Mouse (Mus musculus) urinary bladder, postnatal 4 days (tissue): Measurements from ENCODE around the gene Prkacb.
"Not testable (repeated sequence)": the region's sequence is repeated elsewhere in the genome, so short reads cannot be mapped to it uniquely, and the experiment has no call there.

Experiments used
- DNase-seq, 2 experiments: peaks; one replicate each; pipeline ENCODE4 v3.0.0; 2021 to 2022; ENCODE audit warnings: low spot score in 2 of 2

Prkacb gene

DNA sequence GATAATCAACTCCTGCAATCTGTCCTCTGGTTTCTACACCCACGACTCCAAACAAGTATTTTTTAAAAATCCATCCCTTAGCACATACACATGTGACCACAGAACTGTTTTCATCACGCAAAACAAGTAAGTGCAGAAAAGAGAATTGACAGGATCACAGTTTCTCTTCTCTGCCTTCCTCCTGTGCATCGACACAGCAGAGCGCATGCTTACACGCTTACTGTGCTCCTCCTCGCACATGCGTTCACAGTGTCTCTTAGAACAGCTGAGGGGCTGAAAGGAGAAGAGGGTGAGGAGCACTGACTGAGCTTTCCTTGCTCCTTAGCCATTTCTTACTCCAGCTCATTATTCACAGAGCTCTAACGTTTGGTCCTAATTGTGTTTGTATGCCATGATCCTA, 33.9 kb downstream of the Prkacb start:
- DNase-seq, result no peak

DNA sequence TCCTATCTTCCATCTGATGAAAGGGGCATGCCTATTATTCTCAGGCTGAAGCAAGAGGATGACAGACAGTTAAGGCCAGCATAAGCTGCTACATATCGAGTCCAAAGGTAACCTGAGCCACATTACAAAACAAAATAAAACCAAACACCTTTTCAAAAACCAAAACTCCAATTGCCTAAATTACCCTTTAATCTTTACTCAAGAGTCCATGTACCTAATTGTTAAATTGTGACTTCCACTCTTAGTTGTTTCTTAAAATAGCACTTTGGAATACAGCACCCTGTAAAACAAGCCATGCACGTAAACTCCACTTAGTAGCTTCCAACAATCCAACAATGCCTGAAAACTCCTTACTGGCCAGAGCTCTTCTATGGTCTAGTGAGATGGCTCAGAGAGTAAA, 34.3 kb downstream of the Prkacb start:
- DNase-seq, result no peak

DNA sequence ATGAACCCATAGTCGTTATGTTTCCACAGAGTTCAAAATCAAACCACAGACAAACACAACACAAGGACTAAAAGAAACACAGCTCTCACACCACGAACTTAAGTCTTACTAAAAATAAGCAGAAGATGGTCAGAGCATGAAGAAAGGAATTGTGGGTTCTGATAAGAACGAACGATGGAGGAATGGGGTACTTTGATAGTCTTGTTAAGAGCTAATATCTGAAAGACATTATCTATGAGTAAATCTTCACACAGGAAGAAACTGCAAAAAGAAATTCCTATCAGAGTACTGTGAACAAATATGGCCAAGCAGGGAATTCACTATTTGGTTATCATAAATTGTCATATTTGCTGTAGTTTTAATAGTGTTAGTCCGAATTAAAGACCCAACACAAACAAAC, 36.1 kb downstream of the Prkacb start:
- DNase-seq, result no peak

DNA sequence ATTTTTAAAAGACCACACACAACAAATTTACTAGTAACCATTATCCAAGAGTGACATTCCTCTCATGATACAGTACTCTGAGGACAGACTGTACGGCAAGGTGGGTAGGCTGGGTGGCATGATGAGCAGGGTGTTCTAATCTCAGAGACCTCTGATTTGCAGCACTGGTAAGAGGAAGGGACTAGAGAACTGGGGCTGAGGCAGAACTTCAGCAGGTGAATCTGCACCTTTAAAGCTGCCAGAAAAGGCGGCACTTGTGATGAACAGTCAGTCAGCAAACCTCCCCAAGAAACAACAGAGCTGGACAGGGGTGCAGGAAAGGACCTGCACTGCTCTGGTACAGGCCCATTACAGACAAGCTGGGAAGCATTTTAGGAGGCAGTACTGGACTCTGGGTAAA, 41.9 kb downstream of the Prkacb start:
- DNase-seq, result no peak

- no peak for DNase-seq
These were observed 42.7 kb downstream of the Prkacb start for GRCm38 (mm10) chr3:146769940-146770659.

DNA sequence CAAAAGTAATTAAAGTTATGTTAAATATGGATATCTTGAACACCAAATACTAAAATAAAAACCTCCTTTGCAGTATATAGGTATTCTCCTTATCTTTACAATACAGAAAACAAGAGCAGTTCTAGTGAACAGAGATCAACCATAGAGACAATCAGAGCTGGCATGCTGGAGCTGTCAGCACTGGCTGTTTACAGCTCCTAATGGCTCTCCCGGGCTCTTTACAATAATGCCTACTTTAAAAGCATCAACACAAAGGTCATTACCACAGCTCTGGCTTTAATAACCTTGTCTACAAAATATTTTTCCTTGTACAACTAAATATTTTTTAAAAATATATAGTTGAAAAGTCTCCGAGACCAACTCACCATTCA, 43.2 kb downstream of the Prkacb start:
- no peak for DNase-seq

DNA sequence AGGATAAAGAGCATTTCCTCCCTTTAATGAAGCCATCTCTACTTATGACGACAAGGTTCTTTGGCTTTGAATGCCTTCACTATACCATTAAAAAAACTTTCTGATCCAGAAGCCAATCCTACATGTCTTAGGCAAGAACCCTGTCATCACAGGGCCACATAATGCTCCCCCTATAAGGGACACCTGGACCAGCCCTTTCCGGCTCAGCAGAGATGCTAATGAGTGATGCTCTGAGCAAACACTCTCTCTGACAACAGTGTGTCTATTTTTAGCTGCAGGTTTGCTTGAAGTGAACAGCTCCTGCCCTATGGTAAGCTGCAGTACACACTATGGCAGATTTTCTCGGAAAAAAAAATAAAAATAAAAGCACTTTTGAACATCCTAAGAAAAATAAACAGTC, 43.9 kb downstream of the Prkacb start:
- no peak for DNase-seq

GRCm38 (mm10) chr3:146768360-146768759, 44.4 kb downstream of the Prkacb start:
- no peak for DNase-seq

- DNase-seq, result no peak
These were observed 46.0 kb downstream of the Prkacb start for GRCm38 (mm10) chr3:146766701-146767181.

DNA sequence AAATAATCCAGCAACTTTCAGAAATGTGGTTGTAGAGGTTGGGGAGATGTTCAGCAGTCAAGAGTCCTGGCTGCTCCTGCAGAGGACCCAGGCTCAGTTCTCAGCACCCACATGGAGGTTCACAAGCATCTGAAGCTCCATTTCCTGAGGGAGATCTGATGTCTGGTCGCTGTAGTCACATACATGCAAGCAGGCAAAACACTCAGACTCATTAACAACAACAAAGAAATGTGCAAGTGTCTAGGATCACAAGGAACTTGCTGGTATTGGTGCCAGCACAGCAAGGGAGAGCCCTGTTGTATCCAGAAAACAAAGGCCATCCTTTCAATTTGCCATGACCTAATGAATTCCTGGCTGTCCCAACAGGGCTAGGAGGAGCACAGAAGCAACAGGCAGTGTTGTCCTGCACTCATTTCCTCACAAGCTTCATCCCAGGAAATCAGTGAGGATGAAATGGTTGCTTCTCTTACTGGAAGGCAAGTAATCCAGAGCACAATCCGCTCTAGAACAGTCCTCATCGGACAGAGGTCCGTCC, 46.7 kb downstream of the Prkacb start:
- DNase-seq, result no peak

DNA sequence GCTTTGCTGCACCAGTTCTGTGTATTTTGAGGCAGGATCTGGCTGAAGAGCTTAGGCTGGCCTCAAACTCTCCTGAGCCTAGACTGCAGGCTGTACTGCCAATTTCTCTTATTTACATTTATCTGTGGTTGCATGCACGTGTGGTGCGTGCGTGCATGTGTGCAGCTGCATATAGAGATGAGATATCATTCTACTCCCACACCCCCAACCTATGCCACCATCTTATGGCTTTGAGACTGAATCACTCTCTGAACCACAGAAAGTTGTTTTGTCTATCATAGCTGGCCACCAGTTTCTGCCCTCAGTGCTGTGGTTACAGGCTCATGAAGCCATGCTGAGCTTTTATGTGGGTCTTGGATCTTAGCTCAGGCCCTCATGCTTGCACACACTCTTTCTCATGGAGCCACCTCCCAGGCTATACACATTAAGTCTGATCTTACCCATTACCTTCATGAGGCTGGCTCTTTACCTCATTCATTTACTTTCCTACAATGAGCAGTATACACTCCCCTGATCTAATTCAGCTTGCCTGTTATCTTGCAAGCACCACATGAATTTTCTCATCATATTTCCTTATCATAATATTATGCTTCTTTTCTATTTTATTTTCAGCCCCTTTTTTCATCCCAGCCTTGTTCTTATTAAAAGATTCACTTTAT, 47.8 kb downstream of the Prkacb start:
- no peak for DNase-seq

DNA sequence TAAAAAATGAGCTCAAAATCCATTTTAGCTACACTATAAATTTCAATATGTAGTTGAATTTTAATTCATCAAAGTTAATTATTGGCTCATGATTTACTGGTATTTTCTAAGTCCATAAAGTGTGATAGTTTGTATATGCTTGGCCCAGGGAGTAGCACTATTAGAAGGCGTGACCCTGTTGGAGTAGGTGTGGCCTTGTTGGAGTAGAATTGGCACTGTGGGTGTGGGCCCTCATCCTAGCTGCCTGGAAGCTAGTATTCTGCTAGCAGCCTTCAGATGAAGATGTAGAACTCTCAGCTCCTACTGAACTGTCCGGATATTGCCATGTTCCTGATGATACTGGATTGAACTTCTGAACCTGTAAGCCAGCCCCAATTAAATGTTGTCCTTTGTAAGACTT, 49.7 kb downstream of the Prkacb start:
- not testable (repeated sequence) for DNase-seq

- DNase-seq, result no peak
These were observed 51.5 kb downstream of the Prkacb start for GRCm38 (mm10) chr3:146761276-146761675.

DNA sequence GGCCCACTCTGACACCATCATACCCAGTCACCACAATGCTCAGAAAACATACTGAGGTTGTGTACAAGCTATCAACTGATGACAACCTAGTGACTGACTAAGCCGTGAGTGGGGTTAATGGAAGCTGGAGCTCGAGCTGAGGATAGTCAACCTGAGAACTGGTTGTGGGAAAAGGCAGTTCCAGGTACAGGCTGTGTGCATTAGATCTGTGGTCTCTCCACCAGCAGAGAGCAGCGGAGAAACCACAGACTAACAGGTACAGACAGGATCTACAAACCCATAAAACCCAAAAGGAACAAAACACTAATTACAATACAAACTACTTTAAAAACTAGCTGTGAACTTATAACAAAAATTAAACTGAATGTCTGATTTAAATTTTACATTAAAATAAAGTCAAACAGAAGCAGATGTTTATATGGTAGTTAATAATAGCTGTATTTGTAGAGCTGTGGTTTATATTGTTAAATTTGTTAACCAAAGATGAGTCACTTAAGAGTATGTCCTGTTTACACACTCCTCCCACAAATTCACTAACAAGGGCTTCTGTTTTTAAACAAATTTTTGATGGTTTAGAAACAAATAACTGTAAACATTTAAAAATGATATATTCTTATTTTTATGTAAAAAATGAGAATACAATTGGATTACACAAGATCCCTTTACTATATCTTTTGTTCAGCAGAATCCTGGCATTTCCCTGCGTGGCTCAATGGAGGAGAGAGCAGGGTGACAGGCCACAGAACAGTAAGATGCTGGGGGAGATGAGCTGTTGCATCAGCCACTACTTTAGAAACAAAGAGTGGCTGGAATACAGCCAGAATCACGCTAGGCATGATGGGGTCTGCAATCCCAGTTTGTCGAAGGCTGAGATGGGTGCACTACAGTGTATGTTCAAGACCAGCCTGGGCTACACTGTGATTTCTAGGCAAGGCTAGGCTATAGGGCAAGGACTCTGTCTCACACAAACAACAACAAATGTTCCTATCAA, 54.5 kb downstream of the Prkacb start:
- DNase-seq, result no peak

- DNase-seq, result no peak
These were observed 58.5 kb downstream of the Prkacb start for GRCm38 (mm10) chr3:146754270-146754669.

- no peak for DNase-seq
These were observed 71.1 kb downstream of the Prkacb start for GRCm38 (mm10) chr3:146741564-146742202.

GRCm38 (mm10) chr3:146741158-146741557, 71.6 kb downstream of the Prkacb start:
- no peak for DNase-seq

- not testable (repeated sequence) for DNase-seq
These were observed 76.6 kb downstream of the Prkacb start for GRCm38 (mm10) chr3:146736186-146736585.

DNA sequence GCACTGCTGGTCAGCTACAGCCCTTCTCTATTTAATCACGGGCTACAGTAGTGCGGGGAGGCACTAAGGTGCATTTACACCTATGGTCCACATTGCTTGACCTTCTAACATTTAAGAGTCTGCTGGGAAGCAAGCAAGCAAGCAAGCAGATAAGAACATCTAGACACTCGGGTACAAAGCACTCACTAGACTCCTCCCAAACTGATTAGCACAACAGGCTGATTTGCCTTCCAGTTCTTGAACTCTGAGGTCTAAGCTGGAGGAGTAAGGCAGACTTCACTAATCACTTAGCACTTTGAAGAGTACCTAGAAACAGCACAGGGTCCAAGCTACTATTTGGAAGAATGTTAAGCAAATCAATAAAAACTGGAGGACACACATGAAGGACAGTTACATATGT, 77.1 kb downstream of the Prkacb start:
- DNase-seq, result no peak

DNA sequence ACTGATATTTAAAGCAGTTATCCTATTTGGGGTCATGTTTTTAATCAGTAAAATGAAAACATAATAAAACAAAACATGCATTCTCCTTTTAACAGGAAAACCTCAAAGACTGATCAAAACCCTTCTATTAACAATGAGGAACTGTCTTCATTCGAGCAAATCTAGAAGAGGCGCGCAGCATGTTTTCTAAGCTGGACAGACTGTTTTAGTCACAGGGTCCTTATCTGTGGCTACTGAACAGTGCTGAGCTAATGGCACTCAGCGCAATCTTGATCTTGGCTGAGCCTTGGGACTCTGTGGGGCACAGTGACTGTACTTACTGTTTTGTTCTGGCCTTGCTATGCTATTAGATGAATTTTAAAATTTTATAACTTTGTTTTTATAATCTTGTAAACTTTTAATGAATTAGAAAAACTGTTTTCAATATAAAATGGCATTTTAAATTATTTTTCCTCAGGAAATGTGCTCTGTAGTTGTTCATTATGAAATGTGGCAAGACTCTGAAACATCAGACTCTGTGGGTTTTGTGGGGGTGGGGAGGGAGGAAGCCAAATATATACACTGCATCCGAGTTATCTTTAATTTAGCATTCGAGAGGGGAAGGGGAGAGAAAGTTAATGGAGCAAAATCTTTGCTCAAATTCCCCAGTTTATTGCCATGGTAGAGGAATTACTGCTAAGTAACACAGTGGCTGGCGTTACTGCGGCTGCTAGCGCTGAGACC, 77.7 kb downstream of the Prkacb start:
- DNase-seq, result no peak

DNA sequence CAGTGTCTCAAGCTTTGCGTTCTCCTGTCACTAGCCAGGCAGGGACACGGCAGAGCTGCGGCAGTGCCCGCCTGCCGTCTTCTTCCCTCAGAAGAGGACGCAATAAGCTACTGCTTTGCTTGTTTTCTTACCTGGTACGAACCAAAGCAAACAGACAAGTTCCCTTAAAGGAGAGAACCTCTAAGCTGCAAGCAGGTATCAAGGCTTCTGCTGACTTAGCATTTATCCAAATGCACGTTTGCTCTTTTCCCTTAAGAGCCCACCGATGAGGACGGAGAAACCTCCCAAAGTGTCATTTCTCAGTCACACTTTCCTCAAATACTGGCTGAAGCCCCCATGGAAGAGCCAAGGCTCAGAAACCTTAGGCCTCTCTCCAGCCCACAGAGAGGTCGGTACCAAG, 81.3 kb downstream of the Prkacb start:
- DNase-seq, result no peak
